Mouse (Mus musculus) neural tube, embryonic 13.5 days (tissue): ENCODE measurements at regions not wholly inside any gene's neighbourhood (a gene's known extent, or its start where the extent isn't known, plus 50 kb on each side); places are given as distances from the start of the nearest gene placed in this dataset.

ENCODE experiments used
- ATAC-seq: fragments of 200-750 bp; cut with Nextera tagmentation; 2 replicates; pipeline ENCODE4 v1.8.0; 2017; ENCODE audit warnings: low read depth, mild to moderate bottlenecking, moderate TSS enrichment, moderate library complexity
- H3K27ac ChIP-seq: fragments of 300-500 bp; sonication (generic); replicated peaks from 2 replicates; pipeline ENCODE4 v1.5.1; 2015; ENCODE audit warnings: moderate library complexity, mild to moderate bottlenecking, inconsistent platforms
- H3K27me3 ChIP-seq: fragments of 300-500 bp; sonication (generic); 2 replicates; pipeline ENCODE4 v1.6.1; 2015; ENCODE audit warnings: mild to moderate bottlenecking, inconsistent platforms
- H3K36me3 ChIP-seq: fragments of 300-500 bp; sonication (generic); 2 replicates; pipeline ENCODE4 v1.6.1; 2015; ENCODE audit warnings: mild to moderate bottlenecking, inconsistent platforms
- H3K4me1 ChIP-seq: fragments of 300-500 bp; sonication (generic); replicated peaks from 2 replicates; pipeline ENCODE4 v1.6.1; 2015; ENCODE audit warnings: inconsistent platforms
- H3K4me2 ChIP-seq: fragments of 300-500 bp; sonication (generic); 2 replicates; pipeline ENCODE4 v1.6.1; 2015; ENCODE audit warnings: inconsistent platforms, mild to moderate bottlenecking, moderate library complexity
- H3K4me3 ChIP-seq: fragments of 300-500 bp; sonication (generic); 2 replicates; pipeline ENCODE4 v1.5.1; 2015; ENCODE audit warnings: mild to moderate bottlenecking, inconsistent platforms
- H3K9ac ChIP-seq: fragments of 300-500 bp; sonication (generic); 2 replicates; pipeline ENCODE4 v1.6.1; 2015; ENCODE audit warnings: moderate library complexity, mild to moderate bottlenecking, inconsistent platforms
- H3K9me3 ChIP-seq: fragments of 300-500 bp; sonication (generic); 2 replicates; pipeline ENCODE4 v1.6.1; 2016; ENCODE audit warnings: inconsistent platforms
- WGBS: fragments of 180-500 bp; shearing (Covaris S2); methylation state at CpG from one replicate; pipeline ENCODE4 v1.1.7; 2015; 5-methylcytosine and 5-hydroxymethylcytosine counted together

GRCm38 (mm10) chr10:122570909-122571551, 107.5 kb upstream of the Ppm1h start:
- no peaks in the 10 kb centered on the region for H3K36me3 ChIP-seq
- H3K9me3 ChIP-seq: no peaks in the 10 kb centered on the region
- 35% methylated on average over 13 of the region's 13 CpGs for WGBS
- H3K27ac ChIP-seq: 0 out of 2 replicates have a peak overlapping the region, but pooled peaks have one; percentile 9
- no peak overlapping the region for H3K9ac ChIP-seq
- H3K27me3 ChIP-seq: no peaks in the 10 kb centered on the region
- H3K4me3 ChIP-seq: no peak overlapping the region
- H3K4me1 ChIP-seq: peaks cover 19% of the 10 kb centered on the region
- ATAC-seq: no peak
- H3K4me2 ChIP-seq: no peak overlapping the region

GRCm38 (mm10) chr10:122576171-122577063, 102.1 kb upstream of the Ppm1h start:
- Histone ChIP-seq H3K4me3 (no peak overlapping the region), H3K9ac (no peak overlapping the region), H3K27ac (no peak overlapping the region), H3K36me3 (no peaks in the 10 kb centered on the region), H3K4me2 (no peak overlapping the region), H3K9me3 (no peaks in the 10 kb centered on the region), H3K27me3 (no peaks in the 10 kb centered on the region), H3K4me1 (peaks cover under 1% of the 10 kb centered on the region; the same call in 1 of the 2 replicates)
- no peak for ATAC-seq
- WGBS: 91% methylated on average over 8 of the region's 8 CpGs

- no peaks in the 10 kb centered on the region for H3K4me1 ChIP-seq
- H3K9ac ChIP-seq: no peak overlapping the region
- no peak overlapping the region for H3K4me3 ChIP-seq
- no peaks in the 10 kb centered on the region for H3K27me3 ChIP-seq
- H3K4me2 ChIP-seq: no peak overlapping the region
- ATAC-seq: no peak
- H3K27ac ChIP-seq: no peak overlapping the region
- WGBS: 61% methylated on average over 24 of the region's 24 CpGs
- H3K36me3 ChIP-seq: no peaks in the 10 kb centered on the region
- H3K9me3 ChIP-seq: no peaks in the 10 kb centered on the region
Measured at GRCm38 (mm10) chr10:122578209-122579001, 100.2 kb upstream of the Ppm1h start.

- Histone ChIP-seq H3K27ac (no peak overlapping the region), H3K9ac (no peak overlapping the region), H3K9me3 (no peaks in the 10 kb centered on the region), H3K4me1 (no peaks in the 10 kb centered on the region), H3K4me3 (no peak overlapping the region), H3K36me3 (no peaks in the 10 kb centered on the region), H3K27me3 (no peaks in the 10 kb centered on the region), H3K4me2 (no peak overlapping the region)
- 89% methylated on average over 7 of the region's 7 CpGs for WGBS
- no peak for ATAC-seq
Measured at GRCm38 (mm10) chr10:122581096-122581495, 97.5 kb upstream of the Ppm1h start.

- Histone ChIP-seq H3K36me3 (no peaks in the 10 kb centered on the region), H3K9me3 (no peaks in the 10 kb centered on the region), H3K4me2 (no peak overlapping the region), H3K27me3 (no peaks in the 10 kb centered on the region), H3K9ac (no peak overlapping the region), H3K4me3 (no peak overlapping the region), H3K27ac (no peak overlapping the region), H3K4me1 (no peaks in the 10 kb centered on the region; the same call in 1 of the 2 replicates)
- peak; percentile 65; the same call in 1 of the 2 replicates for ATAC-seq
- 36% methylated on average over 3 of the region's 3 CpGs for WGBS
Measured at GRCm38 (mm10) chr10:122587541-122587940, 91.0 kb upstream of the Ppm1h start.

GRCm38 (mm10) chr10:122599511-122599910, 79.1 kb upstream of the Ppm1h start:
- 88% methylated on average over 2 of the region's 2 CpGs for WGBS
- Histone ChIP-seq H3K36me3 (no peaks in the 10 kb centered on the region), H3K27ac (no peak overlapping the region)

GRCm38 (mm10) chr10:122602394-122602793, 76.2 kb upstream of the Ppm1h start:
- H3K4me2 ChIP-seq: no peak overlapping the region
- peak; percentile 61; the same call in 1 of the 2 replicates for ATAC-seq
- H3K9ac ChIP-seq: no peak overlapping the region; the same call in 1 of the 2 replicates
- peaks cover 6% of the 10 kb centered on the region; the same call in 1 of the 2 replicates for H3K4me1 ChIP-seq
- no peaks in the 10 kb centered on the region for H3K36me3 ChIP-seq
- H3K27ac ChIP-seq: peak overlapping the region; percentile 28; the same call in 1 of the 2 replicates
- WGBS: 30% methylated on average over 6 of the region's 6 CpGs
- H3K27me3 ChIP-seq: no peaks in the 10 kb centered on the region
- no peaks in the 10 kb centered on the region for H3K9me3 ChIP-seq
- H3K4me3 ChIP-seq: no peak overlapping the region

More at GRCm38 (mm10) chr10:122599511-122599910, 79.1 kb upstream of the Ppm1h start:
- Histone ChIP-seq H3K9me3 (no peaks in the 10 kb centered on the region), H3K27me3 (no peaks in the 10 kb centered on the region), H3K9ac (no peak overlapping the region), H3K4me2 (no peak overlapping the region), H3K4me3 (no peak overlapping the region), H3K4me1 (peaks cover 6% of the 10 kb centered on the region; the same call in 1 of the 2 replicates)
- no peak for ATAC-seq

GRCm38 (mm10) chr10:122603960-122604359, 74.6 kb upstream of the Ppm1h start:
- peaks cover 6% of the 10 kb centered on the region; the same call in 1 of the 2 replicates for H3K4me1 ChIP-seq
- H3K27ac ChIP-seq: no peak overlapping the region
- no peak for ATAC-seq
- no peak overlapping the region for H3K4me3 ChIP-seq
- H3K27me3 ChIP-seq: no peaks in the 10 kb centered on the region
- no peaks in the 10 kb centered on the region for H3K36me3 ChIP-seq
- no peak overlapping the region for H3K9ac ChIP-seq
- no peak overlapping the region for H3K4me2 ChIP-seq
- 85% methylated on average over 1 of the region's 1 CpGs for WGBS
- H3K9me3 ChIP-seq: no peaks in the 10 kb centered on the region

GRCm38 (mm10) chr10:122613281-122613680, 65.3 kb upstream of the Ppm1h start:
- Histone ChIP-seq H3K4me3 (no peak overlapping the region), H3K9ac (no peak overlapping the region), H3K27me3 (no peaks in the 10 kb centered on the region), H3K4me2 (no peak overlapping the region), H3K27ac (no peak overlapping the region), H3K36me3 (no peaks in the 10 kb centered on the region), H3K9me3 (no peaks in the 10 kb centered on the region), H3K4me1 (no peaks in the 10 kb centered on the region)
- 75% methylated on average over 2 of the region's 2 CpGs for WGBS
- ATAC-seq: no peak

- Histone ChIP-seq H3K4me3 (no peak overlapping the region), H3K27ac (no peak overlapping the region), H3K9ac (no peak overlapping the region), H3K9me3 (no peaks in the 10 kb centered on the region), H3K4me1 (peaks cover 6% of the 10 kb centered on the region), H3K4me2 (no peak overlapping the region), H3K36me3 (no peaks in the 10 kb centered on the region), H3K27me3 (no peaks in the 10 kb centered on the region)
- 79% methylated on average over 2 of the region's 2 CpGs for WGBS
- ATAC-seq: no peak
Measured at GRCm38 (mm10) chr10:122613891-122614290, 64.7 kb upstream of the Ppm1h start.

GRCm38 (mm10) chr10:122614720-122615119, 63.8 kb upstream of the Ppm1h start:
- no peak overlapping the region for H3K9ac ChIP-seq
- no peak for ATAC-seq
- H3K4me1 ChIP-seq: peaks cover 14% of the 10 kb centered on the region
- H3K4me2 ChIP-seq: no peak overlapping the region
- no peak overlapping the region for H3K4me3 ChIP-seq
- H3K36me3 ChIP-seq: no peaks in the 10 kb centered on the region
- no peak overlapping the region for H3K27ac ChIP-seq
- H3K9me3 ChIP-seq: no peaks in the 10 kb centered on the region
- H3K27me3 ChIP-seq: no peaks in the 10 kb centered on the region
- 73% methylated on average over 3 of the region's 3 CpGs for WGBS

GRCm38 (mm10) chr10:122615658-122616057, 62.9 kb upstream of the Ppm1h start:
- Histone ChIP-seq H3K4me3 (no peak overlapping the region), H3K27me3 (no peaks in the 10 kb centered on the region), H3K9me3 (no peaks in the 10 kb centered on the region), H3K4me2 (no peak overlapping the region), H3K4me1 (peaks cover 19% of the 10 kb centered on the region), H3K27ac (no peak overlapping the region), H3K9ac (no peak overlapping the region), H3K36me3 (no peaks in the 10 kb centered on the region)
- 94% methylated on average over 12 of the region's 12 CpGs for WGBS
- ATAC-seq: no peak
